Mouse (Mus musculus) bone marrow macrophage, adult 2 months (primary cell): Measurements from ENCODE around the gene Map3k5. TPM values are rescaled to one million over a fixed set of nuclear protein-coding genes. Genes with fewer than 3 reads are reported as not detected.
"Not testable (repeated sequence)": the region's sequence is repeated elsewhere in the genome, so short reads cannot be mapped to it uniquely, and the experiment has no call there.

ENCODE experiments used
- H3K27ac ChIP-seq: 2 replicates; pipeline ENCODE4 v1.5.1; 2012; ENCODE audit warnings: low read depth, low read length; ENCODE audit not compliant: insufficient read depth
- H3K4me1 ChIP-seq: 2 replicates; pipeline ENCODE4 v1.6.1; 2012; ENCODE audit warnings: low read length; ENCODE audit not compliant: control insufficient read depth, insufficient read depth
- H3K4me3 ChIP-seq: 2 replicates; pipeline ENCODE4 v1.5.1; 2012; ENCODE audit warnings: mild to moderate bottlenecking, low read length, moderate library complexity; ENCODE audit not compliant: insufficient read depth
- CTCF ChIP-seq: IDR thresholded peaks from 2 replicates; pipeline ENCODE4 v1.5.1; 2012; ENCODE audit warnings: low read depth, mild to moderate bottlenecking, low read length, moderate library complexity
- POLR2A ChIP-seq: IDR thresholded peaks from 2 replicates; pipeline ENCODE4 v1.6.1; 2012; ENCODE audit warnings: mild to moderate bottlenecking, low read depth, low read length, borderline replicate concordance
- polyA plus RNA-seq: library from polyadenylated mRNA; stranded (reverse); fragments of >200 nt; gene quantifications from 2 replicates; pipeline ENCODE4 v1.2.4, GENCODE M21; 2012; ENCODE audit not compliant: missing spikeins, insufficient read depth, insufficient read length

Map3k5 gene
- polyA plus RNA-seq, 1 experiment: 22.0 TPM

GRCm38 (mm10) chr10:19908076-19908475 is 26.2 kb upstream of the Map3k5 start:
- no peak for TF ChIP-seq CTCF
- TF ChIP-seq POLR2A: no peak
- Histone ChIP-seq H3K4me1 (peaks cover 5% of the 10 kb centered on the region), H3K27ac (no peak overlapping the region; the same call in 1 of the 2 replicates), H3K4me3 (no peak overlapping the region)

- Histone ChIP-seq H3K27ac (no peak overlapping the region), H3K4me3 (no peak overlapping the region), H3K4me1 (peaks cover 5% of the 10 kb centered on the region)
- TF ChIP-seq CTCF: no peak
- no peak for TF ChIP-seq POLR2A
Observed at GRCm38 (mm10) chr10:19910516-19910915, 23.8 kb upstream of the Map3k5 start.

GRCm38 (mm10) chr10:19911583-19911982 is 22.7 kb upstream of the Map3k5 start:
- H3K4me3 ChIP-seq: no peak overlapping the region
- peaks cover 3% of the 10 kb centered on the region for H3K4me1 ChIP-seq
- no peak overlapping the region for H3K27ac ChIP-seq
- TF ChIP-seq POLR2A (no peak), CTCF (no peak)

GRCm38 (mm10) chr10:19913806-19914205 is 20.5 kb upstream of the Map3k5 start:
- Histone ChIP-seq H3K4me3 (no peak overlapping the region), H3K4me1 (no peaks in the 10 kb centered on the region; the same call in 1 of the 2 replicates), H3K27ac (no peak overlapping the region)
- TF ChIP-seq POLR2A (no peak), CTCF (no peak)

- Histone ChIP-seq H3K4me3 (no peak overlapping the region), H3K27ac (no peak overlapping the region), H3K4me1 (no peaks in the 10 kb centered on the region; the same call in 1 of the 2 replicates)
- TF ChIP-seq POLR2A (no peak), CTCF (peak; percentile 31; the same call in 1 of the 2 replicates)
Observed at GRCm38 (mm10) chr10:19915301-19915700, 19.0 kb upstream of the Map3k5 start.

- TF ChIP-seq POLR2A (no peak), CTCF (no peak)
- H3K4me1 ChIP-seq: no peaks in the 10 kb centered on the region
Observed at GRCm38 (mm10) chr10:19922410-19922809, 11.9 kb upstream of the Map3k5 start.

GRCm38 (mm10) chr10:19924256-19924655 is 10.0 kb upstream of the Map3k5 start:
- H3K4me1 ChIP-seq: no peaks in the 10 kb centered on the region
- no peak overlapping the region for H3K4me3 ChIP-seq
- H3K27ac ChIP-seq: no peak overlapping the region
- TF ChIP-seq POLR2A (no peak), CTCF (no peak)

More at GRCm38 (mm10) chr10:19922410-19922809, 11.9 kb upstream of the Map3k5 start:
- Histone ChIP-seq H3K4me3 (no peak overlapping the region), H3K27ac (no peak overlapping the region)

- H3K27ac ChIP-seq, H3K4me3 ChIP-seq, H3K4me1 ChIP-seq: not testable (repeated sequence)
Observed at GRCm38 (mm10) chr10:19926391-19926897, 7.8 kb upstream of the Map3k5 start.

GRCm38 (mm10) chr10:19928205-19928604 is 6.1 kb upstream of the Map3k5 start:
- no peak overlapping the region for H3K4me3 ChIP-seq
- H3K4me1 ChIP-seq: peaks cover 2% of the 10 kb centered on the region; the same call in 1 of the 2 replicates
- H3K27ac ChIP-seq: no peak overlapping the region
- TF ChIP-seq CTCF: no peak
- no peak for TF ChIP-seq POLR2A

- TF ChIP-seq CTCF: no peak
- Histone ChIP-seq H3K27ac (no peak overlapping the region), H3K4me3 (no peak overlapping the region), H3K4me1 (peaks cover 17% of the 10 kb centered on the region)
Observed at GRCm38 (mm10) chr10:19932986-19933385, 1.3 kb upstream of the Map3k5 start.
